Mouse (Mus musculus) stomach, embryonic 15.5 days (tissue): ENCODE measurements at regions not wholly inside any gene's neighbourhood (a gene's known extent, or its start where the extent isn't known, plus 50 kb on each side); places are given as distances from the start of the nearest gene placed in this dataset.

Source experiments
- ATAC-seq: fragments of 200-750 bp; cut with Nextera tagmentation; 2 replicates; pipeline ENCODE4 v1.8.0; 2017; ENCODE audit warnings: low read depth, moderate number of reproducible peaks, moderate TSS enrichment; ENCODE audit not compliant: insufficient read depth, low FRiP score
- H3K27ac ChIP-seq: fragments of 300-500 bp; sonication (generic); 2 replicates; pipeline ENCODE4 v1.5.1; 2015; ENCODE audit warnings: mild to moderate bottlenecking, inconsistent platforms
- H3K27me3 ChIP-seq: fragments of 300-500 bp; sonication (generic); replicated peaks from 2 replicates; pipeline ENCODE4 v1.6.1; 2015; ENCODE audit warnings: inconsistent platforms
- H3K36me3 ChIP-seq: fragments of 300-500 bp; sonication (generic); 2 replicates; pipeline ENCODE4 v1.6.1; 2015; ENCODE audit warnings: inconsistent platforms
- H3K4me1 ChIP-seq: fragments of 300-500 bp; sonication (generic); 2 replicates; pipeline ENCODE4 v1.6.1; 2015; ENCODE audit warnings: inconsistent platforms
- H3K4me2 ChIP-seq: fragments of 300-500 bp; sonication (generic); 2 replicates; pipeline ENCODE4 v1.6.1; 2015; ENCODE audit warnings: mild to moderate bottlenecking, inconsistent platforms
- H3K4me3 ChIP-seq: fragments of 300-500 bp; sonication (generic); replicated peaks from 2 replicates; pipeline ENCODE4 v1.5.1; 2015; ENCODE audit warnings: inconsistent platforms
- H3K9ac ChIP-seq: fragments of 300-500 bp; sonication (generic); 2 replicates; pipeline ENCODE4 v1.6.1; 2015; ENCODE audit warnings: inconsistent platforms
- H3K9me3 ChIP-seq: fragments of 300-500 bp; sonication (generic); 2 replicates; pipeline ENCODE4 v1.6.1; 2016; ENCODE audit warnings: inconsistent platforms
- WGBS: fragments of 180-500 bp; shearing (Covaris S2); methylation state at CpG from one replicate; pipeline ENCODE4 v1.1.7; 2015; 5-methylcytosine and 5-hydroxymethylcytosine counted together

GRCm38 (mm10) chr13:70149041-70149898, 347.1 kb downstream of the Med10 start:
- Histone ChIP-seq H3K4me2 (no peak overlapping the region), H3K27me3 (0 out of 2 replicates have a peak, but pooled peaks cover 3% of the 10 kb centered on the region), H3K9me3 (no peaks in the 10 kb centered on the region), H3K36me3 (no peaks in the 10 kb centered on the region), H3K4me3 (no peak overlapping the region), H3K4me1 (no peaks in the 10 kb centered on the region), H3K27ac (no peak overlapping the region), H3K9ac (no peak overlapping the region)
- 30% methylated on average over 8 of the region's 8 CpGs for WGBS
- ATAC-seq, result no peak

- Histone ChIP-seq H3K4me1 (no peaks in the 10 kb centered on the region), H3K27me3 (0 out of 2 replicates have a peak, but pooled peaks cover 3% of the 10 kb centered on the region), H3K36me3 (no peaks in the 10 kb centered on the region), H3K4me3 (no peak overlapping the region), H3K9me3 (no peaks in the 10 kb centered on the region), H3K27ac (no peak overlapping the region), H3K4me2 (no peak overlapping the region), H3K9ac (no peak overlapping the region)
- WGBS, result 38% methylated on average over 10 of the region's 10 CpGs
- ATAC-seq, result no peak
Observed at GRCm38 (mm10) chr13:70149899-70150184, 347.6 kb downstream of the Med10 start.

- ATAC-seq, result no peak
- H3K4me1 ChIP-seq, result no peaks in the 10 kb centered on the region
- H3K27ac ChIP-seq, result no peak overlapping the region
- H3K9me3 ChIP-seq, result no peaks in the 10 kb centered on the region
- H3K4me2 ChIP-seq, result no peak overlapping the region
- WGBS, result 53% methylated on average over 8 of the region's 8 CpGs
- no peaks in the 10 kb centered on the region for H3K36me3 ChIP-seq
- H3K9ac ChIP-seq, result no peak overlapping the region
- no peak overlapping the region for H3K4me3 ChIP-seq
- 0 out of 2 replicates have a peak, but pooled peaks cover 3% of the 10 kb centered on the region for H3K27me3 ChIP-seq
Observed at GRCm38 (mm10) chr13:70153062-70153461, 350.9 kb downstream of the Med10 start.

GRCm38 (mm10) chr13:70155596-70155995, 353.4 kb downstream of the Med10 start:
- Histone ChIP-seq H3K4me2 (no peak overlapping the region), H3K4me1 (0 out of 2 replicates have a peak, but pooled peaks cover 9% of the 10 kb centered on the region), H3K4me3 (no peak overlapping the region), H3K36me3 (no peaks in the 10 kb centered on the region), H3K27ac (no peak overlapping the region), H3K9me3 (no peaks in the 10 kb centered on the region), H3K27me3 (no peaks in the 10 kb centered on the region), H3K9ac (no peak overlapping the region)
- WGBS, result 64% methylated on average over 5 of the region's 5 CpGs
- ATAC-seq, result no peak

GRCm38 (mm10) chr13:70156975-70157588, 354.9 kb downstream of the Med10 start:
- Histone ChIP-seq H3K27ac (no peak overlapping the region), H3K4me1 (0 out of 2 replicates have a peak, but pooled peaks cover 9% of the 10 kb centered on the region), H3K4me3 (no peak overlapping the region), H3K9me3 (no peaks in the 10 kb centered on the region), H3K9ac (no peak overlapping the region), H3K36me3 (no peaks in the 10 kb centered on the region), H3K4me2 (no peak overlapping the region), H3K27me3 (no peaks in the 10 kb centered on the region)
- no peak for ATAC-seq
- WGBS, result 89% methylated on average over 8 of the region's 8 CpGs

GRCm38 (mm10) chr13:70159065-70159464, 356.9 kb downstream of the Med10 start:
- 0 out of 2 replicates have a peak, but pooled peaks cover 9% of the 10 kb centered on the region for H3K4me1 ChIP-seq
- no peaks in the 10 kb centered on the region for H3K36me3 ChIP-seq
- no peak overlapping the region for H3K9ac ChIP-seq
- no peak for ATAC-seq
- H3K9me3 ChIP-seq, result no peaks in the 10 kb centered on the region
- H3K27ac ChIP-seq, result no peak overlapping the region
- WGBS, result 67% methylated on average over 3 of the region's 3 CpGs
- H3K4me3 ChIP-seq, result no peak overlapping the region
- no peak overlapping the region for H3K4me2 ChIP-seq
- no peaks in the 10 kb centered on the region for H3K27me3 ChIP-seq

GRCm38 (mm10) chr13:70159604-70160003, 357.4 kb downstream of the Med10 start:
- WGBS, result 52% methylated on average over 6 of the region's 6 CpGs
- H3K9me3 ChIP-seq, result no peaks in the 10 kb centered on the region
- no peaks in the 10 kb centered on the region for H3K27me3 ChIP-seq
- peak; percentile 39; the same call in 1 of the 2 replicates for ATAC-seq
- H3K36me3 ChIP-seq, result no peaks in the 10 kb centered on the region
- H3K4me2 ChIP-seq, result no peak overlapping the region
- H3K27ac ChIP-seq, result no peak overlapping the region
- no peak overlapping the region for H3K9ac ChIP-seq
- no peak overlapping the region for H3K4me3 ChIP-seq
- H3K4me1 ChIP-seq, result 0 out of 2 replicates have a peak, but pooled peaks cover 9% of the 10 kb centered on the region

GRCm38 (mm10) chr13:70162115-70162514, 359.9 kb downstream of the Med10 start:
- no peak overlapping the region for H3K4me3 ChIP-seq
- no peaks in the 10 kb centered on the region for H3K27me3 ChIP-seq
- H3K9me3 ChIP-seq, result no peaks in the 10 kb centered on the region
- ATAC-seq, result no peak
- 0 out of 2 replicates have a peak, but pooled peaks cover 9% of the 10 kb centered on the region for H3K4me1 ChIP-seq
- H3K36me3 ChIP-seq, result no peaks in the 10 kb centered on the region
- H3K9ac ChIP-seq, result no peak overlapping the region
- no peak overlapping the region for H3K27ac ChIP-seq
- WGBS, result 84% methylated on average over 4 of the region's 4 CpGs
- no peak overlapping the region for H3K4me2 ChIP-seq

GRCm38 (mm10) chr13:70165511-70166225, 363.5 kb downstream of the Med10 start:
- H3K27ac ChIP-seq, result no peak overlapping the region
- H3K27me3 ChIP-seq, result no peaks in the 10 kb centered on the region
- no peak for ATAC-seq
- H3K36me3 ChIP-seq, result no peaks in the 10 kb centered on the region
- no peaks in the 10 kb centered on the region for H3K9me3 ChIP-seq
- no peak overlapping the region for H3K4me2 ChIP-seq
- WGBS, result 75% methylated on average over 15 of the region's 15 CpGs
- no peaks in the 10 kb centered on the region for H3K4me1 ChIP-seq
- no peak overlapping the region for H3K9ac ChIP-seq
- no peak overlapping the region for H3K4me3 ChIP-seq

GRCm38 (mm10) chr13:70167747-70168146, 365.6 kb downstream of the Med10 start:
- WGBS, result 40% methylated on average over 4 of the region's 4 CpGs
- Histone ChIP-seq H3K9me3 (no peaks in the 10 kb centered on the region), H3K27me3 (no peaks in the 10 kb centered on the region), H3K27ac (no peak overlapping the region), H3K4me1 (no peaks in the 10 kb centered on the region), H3K4me3 (no peak overlapping the region), H3K4me2 (no peak overlapping the region), H3K36me3 (no peaks in the 10 kb centered on the region), H3K9ac (no peak overlapping the region)
- no peak for ATAC-seq

GRCm38 (mm10) chr13:70168906-70169305, 366.7 kb downstream of the Med10 start:
- no peak overlapping the region for H3K4me3 ChIP-seq
- no peak overlapping the region for H3K27ac ChIP-seq
- no peaks in the 10 kb centered on the region for H3K36me3 ChIP-seq
- H3K9ac ChIP-seq, result no peak overlapping the region
- H3K4me1 ChIP-seq, result no peaks in the 10 kb centered on the region
- no peak overlapping the region for H3K4me2 ChIP-seq
- 86% methylated on average over 3 of the region's 3 CpGs for WGBS
- no peaks in the 10 kb centered on the region for H3K27me3 ChIP-seq
- no peak for ATAC-seq
- no peaks in the 10 kb centered on the region for H3K9me3 ChIP-seq

- Histone ChIP-seq H3K4me3 (no peak overlapping the region), H3K9me3 (no peaks in the 10 kb centered on the region), H3K27ac (no peak overlapping the region), H3K4me1 (no peaks in the 10 kb centered on the region), H3K9ac (no peak overlapping the region), H3K27me3 (no peaks in the 10 kb centered on the region), H3K4me2 (no peak overlapping the region), H3K36me3 (no peaks in the 10 kb centered on the region)
- ATAC-seq, result no peak
- WGBS, result 76% methylated on average over 2 of the region's 2 CpGs
Observed at GRCm38 (mm10) chr13:70177066-70177465, 374.9 kb downstream of the Med10 start.
